Comparison of ENCODE assay signal across 23 mouse cellular contexts in the genomic region with DNA sequence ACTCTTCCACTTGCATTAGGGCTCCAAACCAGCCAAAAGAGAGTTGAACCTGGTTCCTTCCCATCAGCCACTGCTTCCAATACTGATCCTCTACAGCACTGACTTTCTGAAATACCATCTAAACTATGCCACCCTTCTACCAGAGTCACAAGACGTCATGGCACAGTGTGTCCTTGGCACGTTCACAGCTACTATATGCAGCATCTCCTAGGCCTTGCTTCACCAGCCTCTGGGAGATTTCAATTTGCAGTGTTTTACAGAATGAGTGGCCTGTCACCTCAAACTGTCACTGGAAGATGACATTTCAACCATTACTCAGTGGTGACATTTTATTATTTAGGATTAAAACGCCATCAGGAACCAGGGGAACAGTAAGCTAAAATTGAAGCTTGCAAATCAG.
DNase-seq lines count a peak whose midpoint lies in the region; ATAC-seq lines count a peak whose summit lies in the region.
"Had no signal": no experiment of that assay in that cellular context is flagged by ENCODE, and none has a peak within 500 bp of the region (broad histone marks: within the 10 kb centered on the region; RNA-seq: fewer than 3 reads in every experiment).

No protein-coding gene starts in this region.

- H3K4me1 ChIP-seq in midbrain, embryonic 14.5 days (ENCODE audit: control insufficient read depth, insufficient read depth, low read length): no peaks in the 10 kb centered on the region
- no peaks in the 10 kb centered on the region for H3K4me1 ChIP-seq in midbrain, embryonic 10.5 days
- H3K4me1 ChIP-seq in neural tube, embryonic 13.5 days (replicated peaks): peaks cover 20% of the 10 kb centered on the region; the same call in 1 of the 2 replicates
- peaks cover 15% of the 10 kb centered on the region; the same call in 1 of the 2 replicates for H3K4me1 ChIP-seq in neural tube, embryonic 15.5 days
- H3K4me1 ChIP-seq: forebrain, embryonic 10.5 days; heart, embryonic 12.5 days; heart, embryonic 15.5 days had no signal

- H3K9ac ChIP-seq in midbrain, embryonic 14.5 days (replicated peaks; ENCODE audit: low read length): no peak overlapping the region
- H3K9ac ChIP-seq in neural tube, embryonic 13.5 days: no peak overlapping the region
- H3K9ac ChIP-seq in neural tube, embryonic 15.5 days (replicated peaks): no peak overlapping the region
- H3K9ac ChIP-seq: forebrain, postnatal 0 days; heart, embryonic 12.5 days; heart, embryonic 15.5 days had no signal

- H3K27ac ChIP-seq in midbrain, embryonic 14.5 days (replicated peaks; ENCODE audit: low read depth, low read length): 0 out of 2 replicates have a peak overlapping the region, but pooled peaks have one; percentile 20
- no peak overlapping the region for H3K27ac ChIP-seq in midbrain, embryonic 10.5 days (replicated peaks)
- H3K27ac ChIP-seq in neural tube, embryonic 13.5 days (replicated peaks): peak overlapping the region; percentile 29; the same call in 1 of the 2 replicates
- peak overlapping the region; percentile 45; the same call in 1 of the 2 replicates for H3K27ac ChIP-seq in neural tube, embryonic 15.5 days (replicated peaks)
- H3K27ac ChIP-seq: forebrain, embryonic 10.5 days; gastrocnemius, adult 2 months; heart, embryonic 15.5 days had no signal

- H3K4me3 ChIP-seq in midbrain, embryonic 14.5 days (replicated peaks; ENCODE audit: low read depth, low read length): no peak overlapping the region
- H3K4me3 ChIP-seq in midbrain, embryonic 10.5 days: no peak overlapping the region
- no peak overlapping the region for H3K4me3 ChIP-seq in neural tube, embryonic 13.5 days
- no peak overlapping the region for H3K4me3 ChIP-seq in neural tube, embryonic 15.5 days (replicated peaks)
- H3K4me3 ChIP-seq: forebrain, embryonic 10.5 days; gastrocnemius, adult 2 months; heart, embryonic 12.5 days; heart, embryonic 15.5 days had no signal

- H3K27me3 ChIP-seq in midbrain, embryonic 14.5 days (ENCODE audit: control insufficient read depth, insufficient read depth, low read length): no peaks in the 10 kb centered on the region
- no peaks in the 10 kb centered on the region for H3K27me3 ChIP-seq in midbrain, embryonic 10.5 days (ENCODE audit: low read depth, poor library complexity, severe bottlenecking)
- no peaks in the 10 kb centered on the region for H3K27me3 ChIP-seq in neural tube, embryonic 13.5 days
- H3K27me3 ChIP-seq in neural tube, embryonic 15.5 days (replicated peaks): no peaks in the 10 kb centered on the region
- H3K27me3 ChIP-seq: heart, embryonic 12.5 days; heart, embryonic 15.5 days had no signal

- H3K36me3 ChIP-seq in midbrain, embryonic 14.5 days (ENCODE audit: control insufficient read depth, insufficient read depth, low read length): 0 out of 2 replicates have a peak, but pooled peaks cover 9% of the 10 kb centered on the region
- no peaks in the 10 kb centered on the region for H3K36me3 ChIP-seq in midbrain, embryonic 10.5 days
- peaks cover 26% of the 10 kb centered on the region for H3K36me3 ChIP-seq in neural tube, embryonic 13.5 days
- H3K36me3 ChIP-seq in neural tube, embryonic 15.5 days: peaks cover 15% of the 10 kb centered on the region; the same call in 1 of the 2 replicates
- H3K36me3 ChIP-seq: forebrain, embryonic 10.5 days; heart, embryonic 12.5 days; heart, embryonic 15.5 days had no signal

- 81% methylated on average over 3 of the region's 3 CpGs for WGBS in midbrain, embryonic 14.5 days
- WGBS in midbrain, embryonic 10.5 days: 87% methylated on average over 3 of the region's 3 CpGs
- 71% methylated on average over 3 of the region's 3 CpGs for WGBS in neural tube, embryonic 13.5 days
- 67% methylated on average over 3 of the region's 3 CpGs for WGBS in neural tube, embryonic 15.5 days

- no peak overlapping the region for H3K4me2 ChIP-seq in midbrain, embryonic 14.5 days (ENCODE audit: low read length)
- no peak overlapping the region for H3K4me2 ChIP-seq in neural tube, embryonic 13.5 days
- H3K4me2 ChIP-seq in neural tube, embryonic 15.5 days: no peak overlapping the region
- H3K4me2 ChIP-seq: heart, embryonic 12.5 days; heart, embryonic 15.5 days had no signal

- H3K9me3 ChIP-seq in midbrain, embryonic 14.5 days (ENCODE audit: control insufficient read depth, low read length): no peaks in the 10 kb centered on the region
- no peaks in the 10 kb centered on the region for H3K9me3 ChIP-seq in midbrain, embryonic 10.5 days (replicated peaks)
- H3K9me3 ChIP-seq in neural tube, embryonic 13.5 days: no peaks in the 10 kb centered on the region
- H3K9me3 ChIP-seq in neural tube, embryonic 15.5 days (replicated peaks): no peaks in the 10 kb centered on the region
- H3K9me3 ChIP-seq: forebrain, embryonic 10.5 days; heart, embryonic 12.5 days; heart, embryonic 15.5 days had no signal

- peak; percentile 51 for DNase-seq in heart, adult 11 months
- DNase-seq in heart, postnatal 4 days: no peak
- DNase-seq in midbrain, embryonic 14.5 days: no peak
- no peak for DNase-seq in midbrain, embryonic 10.5 days (ENCODE audit: low spot score)
- no peak for DNase-seq in neural tube, embryonic 10.5 days (ENCODE audit: extremely low spot score, low spot score)
- DNase-seq in kidney, adult 8-10 months: no peak
- DNase-seq: adrenal gland, adult 8-10 months; adrenal gland, postnatal 25 days; cerebellum, adult 18-20 months; cerebellum, adult 9-10 months; cerebellum, postnatal 14 days; forebrain, postnatal 0 days; gastrocnemius, adult 2 months; gastrocnemius, postnatal 14 days; heart, adult 18-20 months; heart, postnatal 10 days; heart, postnatal 36 days had no signal

- ATAC-seq in midbrain, embryonic 14.5 days (ENCODE audit: low FRiP score, low TSS enrichment): no peak
- no peak for ATAC-seq in neural tube, embryonic 13.5 days (ENCODE audit: low read depth)
- ATAC-seq in neural tube, embryonic 15.5 days (ENCODE audit: low FRiP score): no peak
- ATAC-seq: CD4-positive, CD25-positive, alpha-beta regulatory T cell, adult 4 months; forebrain, postnatal 0 days had no signal
